Mouse (Mus musculus) cerebellum, adult 2 months (tissue): ENCODE data around the gene Cradd. TPM values are rescaled to one million over a fixed set of nuclear protein-coding genes. Genes with fewer than 3 reads are reported as not detected.

Experiments used
- DNase-seq, 2 experiments: peaks; one replicate each; pipeline ENCODE4 v3.0.0; 2021
- H3K27ac ChIP-seq: fragments of 200-500 bp; 2 replicates; pipeline ENCODE4 v1.5.1; 2012; ENCODE audit warnings: low read length, control low read depth, inconsistent platforms; ENCODE audit not compliant: insufficient read depth
- H3K27me3 ChIP-seq: fragments of 200-500 bp; 2 replicates; pipeline ENCODE4 v1.6.1; 2012; ENCODE audit warnings: inconsistent platforms, mild to moderate bottlenecking, low read length, moderate library complexity; ENCODE audit not compliant: control insufficient read depth, insufficient read depth
- H3K4me1 ChIP-seq: fragments of 200-500 bp; 2 replicates; pipeline ENCODE4 v1.6.1; 2011; ENCODE audit warnings: low read length; ENCODE audit not compliant: control insufficient read depth, insufficient read depth
- H3K4me3 ChIP-seq: fragments of 200-500 bp; replicated peaks from 2 replicates; pipeline ENCODE3; 2011; ENCODE audit warnings: mild to moderate bottlenecking, low read depth, low read length, control low read depth; ENCODE audit not compliant: insufficient read depth
- CTCF ChIP-seq: fragments of 200-500 bp; IDR thresholded peaks from 2 replicates; pipeline ENCODE4 v1.5.1; 2011; ENCODE audit warnings: low read depth, mild to moderate bottlenecking, control low read depth, low read length, moderate library complexity, borderline replicate concordance; ENCODE audit not compliant: insufficient read depth
- POLR2A ChIP-seq: fragments of 200-500 bp; IDR thresholded peaks from 2 replicates; pipeline ENCODE4 v1.6.1; 2011; ENCODE audit warnings: low read length, control low read depth, borderline replicate concordance; ENCODE audit not compliant: insufficient read depth
- WGBS: fragments of 180-500 bp; shearing (Covaris S2); methylation state at CpG from one replicate; pipeline ENCODE4 v1.1.7; 2018; 5-methylcytosine and 5-hydroxymethylcytosine counted together
- polyA plus RNA-seq: library from polyadenylated mRNA; depleted of rRNA; stranded (reverse); fragments of >200 nt; gene quantifications from 2 replicates; pipeline ENCODE4 v1.2.3, GENCODE M21; 2012

Gene Cradd
- polyA plus RNA-seq, 1 experiment, result 11.7 TPM

GRCm38 (mm10) chr10:95361260-95361841 lies 37.4 kb upstream of the Cradd start:
- H3K27me3 ChIP-seq, result no peaks in the 10 kb centered on the region
- DNase-seq, result no peak
- H3K4me3 ChIP-seq, result no peak overlapping the region
- 85% methylated on average over 12 of the region's 12 CpGs for WGBS
- H3K27ac ChIP-seq, result no peak overlapping the region
- TF ChIP-seq CTCF (no peak), POLR2A (no peak)
- no peaks in the 10 kb centered on the region; the same call in 1 of the 2 replicates for H3K4me1 ChIP-seq

GRCm38 (mm10) chr10:95360048-95360447 lies 36.1 kb upstream of the Cradd start:
- WGBS, result 88% methylated on average over 5 of the region's 5 CpGs
- no peaks in the 10 kb centered on the region; the same call in 1 of the 2 replicates for H3K4me1 ChIP-seq
- no peak overlapping the region for H3K27ac ChIP-seq
- TF ChIP-seq POLR2A, result no peak
- no peak for TF ChIP-seq CTCF
- no peak for DNase-seq
- no peak overlapping the region for H3K4me3 ChIP-seq
- no peaks in the 10 kb centered on the region for H3K27me3 ChIP-seq

GRCm38 (mm10) chr10:95357721-95358120 lies 33.8 kb upstream of the Cradd start:
- WGBS, result 87% methylated on average over 3 of the region's 3 CpGs
- H3K4me3 ChIP-seq, result no peak overlapping the region
- no peaks in the 10 kb centered on the region for H3K27me3 ChIP-seq
- no peak for DNase-seq
- no peak overlapping the region for H3K27ac ChIP-seq
- no peaks in the 10 kb centered on the region; the same call in 1 of the 2 replicates for H3K4me1 ChIP-seq
- TF ChIP-seq CTCF (no peak), POLR2A (no peak)

- DNase-seq, result no peak
- Histone ChIP-seq H3K4me1 (no peaks in the 10 kb centered on the region; the same call in 1 of the 2 replicates), H3K27ac (no peak overlapping the region), H3K4me3 (no peak overlapping the region), H3K27me3 (no peaks in the 10 kb centered on the region)
- TF ChIP-seq CTCF, result no peak
- TF ChIP-seq POLR2A, result no peak
- 57% methylated on average over 7 of the region's 7 CpGs for WGBS
Measured at GRCm38 (mm10) chr10:95356711-95357110, 32.8 kb upstream of the Cradd start.

GRCm38 (mm10) chr10:95355678-95356268 lies 31.8 kb upstream of the Cradd start:
- H3K4me1 ChIP-seq, result no peaks in the 10 kb centered on the region; the same call in 1 of the 2 replicates
- H3K27me3 ChIP-seq, result no peaks in the 10 kb centered on the region
- TF ChIP-seq POLR2A, result no peak
- no peak for TF ChIP-seq CTCF
- DNase-seq, result no peak
- no peak overlapping the region for H3K4me3 ChIP-seq
- no peak overlapping the region for H3K27ac ChIP-seq
- WGBS, result 45% methylated on average over 6 of the region's 6 CpGs

- H3K27ac ChIP-seq, result no peak overlapping the region
- TF ChIP-seq CTCF (no peak), POLR2A (no peak)
- DNase-seq, result no peak
- H3K4me1 ChIP-seq, result no peaks in the 10 kb centered on the region; the same call in 1 of the 2 replicates
- no peaks in the 10 kb centered on the region for H3K27me3 ChIP-seq
- H3K4me3 ChIP-seq, result no peak overlapping the region
Measured at GRCm38 (mm10) chr10:95354673-95355072, 30.7 kb upstream of the Cradd start.

GRCm38 (mm10) chr10:95354047-95354446 lies 30.1 kb upstream of the Cradd start:
- WGBS, result 67% methylated on average over 6 of the region's 6 CpGs
- no peaks in the 10 kb centered on the region; the same call in 1 of the 2 replicates for H3K4me1 ChIP-seq
- no peak for DNase-seq
- TF ChIP-seq POLR2A (no peak), CTCF (no peak)
- H3K27me3 ChIP-seq, result no peaks in the 10 kb centered on the region
- no peak overlapping the region for H3K4me3 ChIP-seq
- H3K27ac ChIP-seq, result no peak overlapping the region

GRCm38 (mm10) chr10:95348457-95348856 lies 24.5 kb upstream of the Cradd start:
- WGBS, result 75% methylated on average over 3 of the region's 3 CpGs
- Histone ChIP-seq H3K4me3 (no peak overlapping the region), H3K27ac (no peak overlapping the region), H3K27me3 (no peaks in the 10 kb centered on the region), H3K4me1 (no peaks in the 10 kb centered on the region)
- DNase-seq, result no peak
- TF ChIP-seq POLR2A (no peak), CTCF (no peak)
